Mouse (Mus musculus) lung, adult 2 months (tissue): ENCODE measurements around the gene Atp6v1e1.

Source experiments
- CTCF ChIP-seq: fragments of 200-500 bp; IDR thresholded peaks from 2 replicates; pipeline ENCODE4 v1.5.1; 2011; ENCODE audit warnings: mild to moderate bottlenecking, low read length, control low read depth; ENCODE audit not compliant: insufficient read depth
- POLR2A ChIP-seq: fragments of 200-500 bp; IDR thresholded peaks from 2 replicates; pipeline ENCODE4 v1.6.1; 2011; ENCODE audit warnings: low read depth, mild to moderate bottlenecking, control low read depth, low read length, borderline replicate concordance; ENCODE audit errors: extremely low read depth

- TF ChIP-seq POLR2A (no peak), CTCF (no peak)
These were observed 39.6 kb downstream of the Atp6v1e1 start for GRCm38 (mm10) chr6:120782948-120783347.
